Mouse (Mus musculus) hindbrain, embryonic 10.5 days (tissue): Measurements from ENCODE around the gene Lingo4. TPM values are rescaled to one million over a fixed set of nuclear protein-coding genes. Genes with fewer than 3 reads are reported as not detected.

ENCODE experiments used
- DNase-seq: peaks from one replicate; pipeline ENCODE4 v3.0.0-alpha.2; 2017; ENCODE audit warnings: low spot score
- H3K27ac ChIP-seq: fragments of 300-500 bp; sonication (generic); 2 replicates; pipeline ENCODE4 v1.5.1; 2016; ENCODE audit warnings: mild to moderate bottlenecking, moderate library complexity
- H3K27me3 ChIP-seq: fragments of 300-500 bp; sonication (generic); 2 replicates; pipeline ENCODE4 v1.6.1; 2016; ENCODE audit warnings: mild to moderate bottlenecking; ENCODE audit not compliant: poor library complexity, insufficient read depth, severe bottlenecking
- H3K36me3 ChIP-seq: fragments of 300-500 bp; sonication (generic); 2 replicates; pipeline ENCODE4 v1.6.1; 2016; ENCODE audit warnings: mild to moderate bottlenecking, moderate library complexity
- H3K4me1 ChIP-seq: fragments of 300-500 bp; sonication (generic); replicated peaks from 2 replicates; pipeline ENCODE4 v1.6.1; 2016; ENCODE audit warnings: mild to moderate bottlenecking
- H3K4me3 ChIP-seq: fragments of 300-500 bp; sonication (generic); 2 replicates; pipeline ENCODE4 v1.5.1; 2016; ENCODE audit warnings: mild to moderate bottlenecking, moderate library complexity
- H3K9me3 ChIP-seq: fragments of 300-500 bp; sonication (generic); 2 replicates; pipeline ENCODE4 v1.6.1; 2016; ENCODE audit warnings: mild to moderate bottlenecking, moderate library complexity
- WGBS: fragments of 180-500 bp; shearing (Covaris S2); methylation state at CpG from one replicate; pipeline ENCODE4 v1.1.7; 2016; 5-methylcytosine and 5-hydroxymethylcytosine counted together
- polyA plus RNA-seq: library from polyadenylated mRNA; unstranded; fragments of >200 nt; fragmentation: Nextera tagmentation; extraction: Ambion mirVana; gene quantifications from 2 replicates; pipeline ENCODE4 v1.2.1, GENCODE M21; 2016

Lingo4 gene
- polyA plus RNA-seq, 1 experiment from 2014 or later: 1.2 TPM

DNA sequence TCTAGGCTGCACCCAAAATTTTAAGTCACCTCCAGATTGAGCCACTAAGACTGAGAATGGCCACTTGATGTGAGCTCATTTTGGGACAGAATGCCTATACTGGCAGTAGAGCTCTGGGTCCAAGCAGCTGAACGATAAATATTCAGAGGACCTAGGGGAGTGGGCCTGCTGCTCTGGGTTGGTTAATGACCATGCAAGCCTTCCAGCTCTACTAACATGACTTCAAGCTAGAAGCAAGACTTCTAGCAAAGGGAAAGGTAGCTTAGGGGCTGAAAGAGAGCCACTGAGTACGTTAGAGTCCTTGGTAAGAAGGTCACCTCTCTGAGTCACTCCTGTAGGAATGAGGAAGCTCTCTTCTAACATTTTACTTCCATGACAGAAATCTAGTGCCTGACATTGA lies 6.2 kb upstream of the Lingo4 start:
- 86% methylated on average over 2 of the region's 2 CpGs for WGBS
- H3K27ac ChIP-seq: no peak overlapping the region
- 0 out of 2 replicates have a peak, but pooled peaks cover 3% of the 10 kb centered on the region for H3K4me1 ChIP-seq
- DNase-seq: no peak
- H3K27me3 ChIP-seq: peaks cover 7% of the 10 kb centered on the region
- no peak overlapping the region for H3K4me3 ChIP-seq
- no peaks in the 10 kb centered on the region for H3K9me3 ChIP-seq
- H3K36me3 ChIP-seq: no peaks in the 10 kb centered on the region

- 0 out of 2 replicates have a peak, but pooled peaks cover 3% of the 10 kb centered on the region for H3K4me1 ChIP-seq
- WGBS: 78% methylated on average over 4 of the region's 4 CpGs
- H3K27me3 ChIP-seq: peaks cover 17% of the 10 kb centered on the region
- no peaks in the 10 kb centered on the region for H3K9me3 ChIP-seq
- no peak overlapping the region for H3K4me3 ChIP-seq
- no peak for DNase-seq
- no peaks in the 10 kb centered on the region for H3K36me3 ChIP-seq
- H3K27ac ChIP-seq: no peak overlapping the region
Observed at GRCm38 (mm10) chr3:94393049-94393448, 5.3 kb upstream of the Lingo4 start.

DNA sequence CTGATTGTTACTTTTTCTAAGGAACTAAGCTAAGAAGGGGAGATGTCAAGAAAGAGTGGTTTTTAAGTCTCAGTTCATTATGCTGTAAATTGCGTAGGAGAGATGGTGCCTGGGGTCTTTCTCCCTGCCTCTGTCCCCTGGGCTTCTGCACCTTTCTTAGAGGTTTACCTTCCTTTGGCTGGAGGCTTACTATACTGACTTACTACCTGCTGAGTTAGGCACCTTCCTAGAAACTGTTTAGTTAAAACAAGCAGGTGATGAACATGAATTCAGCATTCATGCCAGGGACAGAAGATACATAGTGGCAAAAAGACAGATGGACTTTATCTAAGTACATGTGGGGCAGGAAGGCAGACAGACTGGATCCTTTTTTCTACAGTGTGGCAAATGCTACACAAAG lies 2.0 kb upstream of the Lingo4 start:
- Histone ChIP-seq H3K36me3 (no peaks in the 10 kb centered on the region), H3K27me3 (peaks cover 38% of the 10 kb centered on the region), H3K4me3 (no peak overlapping the region), H3K4me1 (peaks cover 24% of the 10 kb centered on the region), H3K27ac (no peak overlapping the region), H3K9me3 (no peaks in the 10 kb centered on the region)
- DNase-seq: no peak
- WGBS: 78% methylated on average over 1 of the region's 1 CpGs

DNA sequence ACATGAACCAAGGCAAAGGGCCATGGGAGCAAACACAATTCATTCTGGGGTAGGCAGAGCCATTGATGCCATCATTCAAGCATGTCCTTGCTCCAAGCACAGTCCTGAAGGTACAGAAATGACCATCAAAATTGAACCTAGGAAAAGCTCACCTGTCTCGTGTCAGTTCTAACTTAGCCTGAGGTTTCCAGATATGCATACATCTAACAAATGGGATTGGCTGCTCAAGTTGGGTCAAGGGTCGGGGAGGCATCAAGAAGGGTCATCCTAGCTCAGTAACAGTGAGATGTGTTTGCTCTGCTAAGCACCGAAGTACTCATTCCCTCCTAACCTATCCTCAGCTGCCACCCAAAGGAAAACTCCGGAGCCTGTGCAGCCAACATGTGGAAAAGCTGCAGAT lies 1.5 kb upstream of the Lingo4 start:
- H3K36me3 ChIP-seq: no peaks in the 10 kb centered on the region
- peaks cover 24% of the 10 kb centered on the region for H3K4me1 ChIP-seq
- H3K4me3 ChIP-seq: no peak overlapping the region
- DNase-seq: no peak
- H3K27ac ChIP-seq: no peak overlapping the region
- peaks cover 43% of the 10 kb centered on the region for H3K27me3 ChIP-seq
- H3K9me3 ChIP-seq: no peaks in the 10 kb centered on the region
- WGBS: 89% methylated on average over 4 of the region's 4 CpGs

- Histone ChIP-seq H3K36me3 (no peaks in the 10 kb centered on the region), H3K27me3 (peaks cover 64% of the 10 kb centered on the region), H3K4me3 (peak overlapping the region; percentile 52), H3K4me1 (peaks cover 42% of the 10 kb centered on the region), H3K9me3 (no peaks in the 10 kb centered on the region), H3K27ac (peak overlapping the region; percentile 86)
- peak; percentile 51 for DNase-seq
- 2% methylated on average over 20 of the region's 20 CpGs for WGBS
Observed at GRCm38 (mm10) chr3:94398943-94399481, 695 bp downstream of the Lingo4 start.

- H3K36me3 ChIP-seq: no peaks in the 10 kb centered on the region
- H3K4me3 ChIP-seq: peak overlapping the region; percentile 52
- WGBS: 27% methylated on average over 5 of the region's 5 CpGs
- DNase-seq: peak; percentile 70
- H3K9me3 ChIP-seq: no peaks in the 10 kb centered on the region
- peaks cover 68% of the 10 kb centered on the region for H3K27me3 ChIP-seq
- H3K4me1 ChIP-seq: peaks cover 50% of the 10 kb centered on the region
- peak overlapping the region; percentile 86 for H3K27ac ChIP-seq
Observed at GRCm38 (mm10) chr3:94399663-94400310, 1.5 kb downstream of the Lingo4 start.

DNA sequence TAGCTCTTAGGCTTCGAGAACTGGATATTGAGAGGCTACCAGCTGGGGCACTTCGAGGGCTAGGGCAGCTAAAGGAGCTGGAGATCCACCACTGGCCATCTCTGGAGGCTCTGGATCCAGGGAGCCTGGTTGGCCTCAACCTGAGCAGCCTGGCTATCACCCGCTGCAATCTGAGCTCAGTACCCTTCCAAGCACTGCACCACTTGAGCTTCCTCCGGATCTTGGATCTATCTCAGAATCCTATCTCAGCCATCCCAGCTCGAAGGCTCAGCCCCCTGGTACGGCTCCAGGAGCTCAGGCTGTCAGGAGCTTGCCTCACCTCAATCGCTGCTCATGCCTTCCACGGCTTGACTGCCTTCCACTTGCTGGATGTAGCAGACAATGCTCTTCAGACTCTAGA lies 4.1 kb downstream of the Lingo4 start:
- no peaks in the 10 kb centered on the region for H3K36me3 ChIP-seq
- H3K27ac ChIP-seq: peak overlapping the region; percentile 54
- no peak overlapping the region for H3K4me3 ChIP-seq
- 78% methylated on average over 8 of the region's 8 CpGs for WGBS
- H3K27me3 ChIP-seq: peaks cover 66% of the 10 kb centered on the region
- DNase-seq: no peak
- no peaks in the 10 kb centered on the region for H3K9me3 ChIP-seq
- peaks cover 55% of the 10 kb centered on the region for H3K4me1 ChIP-seq

- DNase-seq: no peak
- H3K27me3 ChIP-seq: peaks cover 59% of the 10 kb centered on the region
- WGBS: 16% methylated on average over 7 of the region's 7 CpGs
Observed at GRCm38 (mm10) chr3:94404366-94405054, 6.2 kb downstream of the Lingo4 start.

DNA sequence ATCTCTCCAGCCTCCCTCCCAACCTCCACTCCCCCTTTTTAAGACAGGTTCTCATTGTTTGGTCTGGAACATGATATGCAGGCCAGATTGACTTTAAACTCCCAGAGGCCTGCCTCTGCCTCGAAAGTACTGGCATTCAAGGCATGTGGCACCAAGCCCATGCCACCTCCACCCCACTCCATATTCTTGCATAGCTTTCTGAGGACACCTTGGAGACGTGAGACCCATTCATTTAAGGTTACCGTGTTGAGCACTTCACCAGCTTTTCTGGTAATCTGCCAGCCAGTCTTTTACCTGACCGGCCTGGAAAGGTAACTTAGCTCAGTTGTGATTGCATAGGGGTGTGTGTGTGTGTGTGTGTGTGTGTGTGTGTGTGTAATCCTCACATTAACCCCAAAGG lies 7.2 kb downstream of the Lingo4 start:
- H3K27ac ChIP-seq: no peak overlapping the region
- peaks cover 48% of the 10 kb centered on the region for H3K27me3 ChIP-seq
- H3K4me1 ChIP-seq: peaks cover 34% of the 10 kb centered on the region
- H3K9me3 ChIP-seq: no peaks in the 10 kb centered on the region
- H3K4me3 ChIP-seq: no peak overlapping the region
- 76% methylated on average over 4 of the region's 4 CpGs for WGBS
- DNase-seq: no peak
- H3K36me3 ChIP-seq: no peaks in the 10 kb centered on the region

More at GRCm38 (mm10) chr3:94404366-94405054, 6.2 kb downstream of the Lingo4 start:
- H3K4me1 ChIP-seq: peaks cover 45% of the 10 kb centered on the region
- no peak overlapping the region for H3K4me3 ChIP-seq
- no peaks in the 10 kb centered on the region for H3K9me3 ChIP-seq
- no peaks in the 10 kb centered on the region for H3K36me3 ChIP-seq
- peak overlapping the region; percentile 56 for H3K27ac ChIP-seq

DNA sequence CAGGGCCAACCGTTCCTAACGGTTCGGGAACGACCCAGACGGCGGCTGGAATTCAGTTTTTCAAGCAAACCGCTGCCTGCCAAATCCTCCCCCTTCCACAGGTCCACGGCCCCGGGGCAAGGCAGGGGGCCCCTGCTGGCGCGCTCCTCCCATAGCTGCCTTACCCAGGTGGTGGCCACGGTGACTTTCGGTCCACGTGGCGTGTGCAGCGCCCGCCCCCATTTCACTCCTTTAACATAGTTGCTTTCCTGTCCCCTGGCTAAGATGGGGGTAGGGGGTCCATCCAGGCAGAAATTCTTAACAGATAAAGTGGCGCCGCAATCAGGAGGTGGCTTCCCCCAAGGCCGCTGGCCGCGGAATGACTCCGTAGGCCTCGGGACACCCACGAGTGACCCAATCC lies 14.2 kb downstream of the Lingo4 start:
- peak overlapping the region; percentile 88 for H3K27ac ChIP-seq
- 10% methylated on average over 25 of the region's 25 CpGs for WGBS
- peak overlapping the region; percentile 61 for H3K4me3 ChIP-seq
- H3K36me3 ChIP-seq: no peaks in the 10 kb centered on the region
- H3K27me3 ChIP-seq: 0 out of 2 replicates have a peak, but pooled peaks cover 2% of the 10 kb centered on the region
- H3K4me1 ChIP-seq: peaks cover 25% of the 10 kb centered on the region
- no peaks in the 10 kb centered on the region for H3K9me3 ChIP-seq
- no peak for DNase-seq

- WGBS: 9% methylated on average over 52 of the region's 52 CpGs
- H3K36me3 ChIP-seq: no peaks in the 10 kb centered on the region
- DNase-seq: peak; percentile 97
- peaks cover 25% of the 10 kb centered on the region for H3K4me1 ChIP-seq
- H3K27ac ChIP-seq: peak within 1 kb of the TSS; percentile 88
- peak within 1 kb of the TSS; percentile 61 for H3K4me3 ChIP-seq
- no peaks in the 10 kb centered on the region for H3K9me3 ChIP-seq
- H3K27me3 ChIP-seq: no peaks in the 10 kb centered on the region
Observed at GRCm38 (mm10) chr3:94413031-94413679, 14.8 kb downstream of the Lingo4 start, which contains the start of gene Tdrkh. Gene Tdrkh, plus strand, starts transcription at chr3:94413273.

DNA sequence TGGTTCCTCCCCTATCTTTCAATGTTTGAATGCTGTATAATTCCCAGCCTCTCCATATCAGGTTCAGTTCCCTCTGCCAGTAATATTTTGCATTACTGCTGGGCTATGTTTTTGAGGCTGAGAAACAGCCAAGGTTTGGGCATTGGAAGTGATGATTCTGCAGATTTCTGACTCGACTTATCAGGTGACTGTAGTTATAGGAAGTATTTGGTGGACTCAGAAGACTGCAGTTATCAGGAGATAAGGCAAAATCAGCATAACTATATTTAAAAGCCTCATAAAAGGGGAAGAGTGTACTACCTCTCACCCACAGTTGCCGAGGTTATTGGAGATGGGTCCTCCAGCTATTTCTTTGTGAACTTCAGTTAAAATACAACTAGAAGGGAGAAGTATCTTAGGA lies 32.7 kb downstream of the Lingo4 start:
- no peaks in the 10 kb centered on the region for H3K4me1 ChIP-seq
- DNase-seq: no peak
- H3K27me3 ChIP-seq: no peaks in the 10 kb centered on the region
- H3K27ac ChIP-seq: no peak overlapping the region
- 77% methylated on average over 2 of the region's 2 CpGs for WGBS
- no peak overlapping the region for H3K4me3 ChIP-seq
- H3K9me3 ChIP-seq: no peaks in the 10 kb centered on the region
- peaks cover 33% of the 10 kb centered on the region for H3K36me3 ChIP-seq

DNA sequence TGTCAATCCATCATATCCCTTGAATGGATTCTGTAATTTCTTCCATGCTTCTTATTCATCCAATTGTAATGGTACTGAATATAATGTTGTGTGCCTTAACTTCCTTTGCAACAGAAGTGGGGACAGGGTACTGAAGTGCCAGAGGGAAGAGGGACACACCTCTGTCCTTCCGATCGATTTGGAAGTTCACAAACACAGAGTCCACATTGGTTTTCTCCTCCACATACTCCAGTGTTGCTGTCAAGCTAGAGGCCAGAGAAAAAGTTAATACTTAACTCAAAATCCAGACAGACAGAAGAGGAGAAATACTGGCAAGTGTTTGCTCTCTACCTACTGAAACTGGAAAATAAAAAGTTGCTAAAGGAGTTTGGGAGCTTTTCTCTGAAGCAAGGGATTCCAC lies 36.0 kb downstream of the Lingo4 start:
- H3K9me3 ChIP-seq: no peaks in the 10 kb centered on the region
- H3K4me3 ChIP-seq: no peak overlapping the region
- 93% methylated on average over 2 of the region's 2 CpGs for WGBS
- no peak for DNase-seq
- H3K36me3 ChIP-seq: 0 out of 2 replicates have a peak, but pooled peaks cover 5% of the 10 kb centered on the region
- H3K27ac ChIP-seq: no peak overlapping the region
- no peaks in the 10 kb centered on the region for H3K27me3 ChIP-seq
- no peaks in the 10 kb centered on the region for H3K4me1 ChIP-seq
